Mouse (Mus musculus) CH12.LX (cell line): ENCODE measurements at regions not wholly inside any gene's neighbourhood (a gene's known extent, or its start where the extent isn't known, plus 50 kb on each side); places are given as distances from the start of the nearest gene placed in this dataset.

Source experiments
- DNase-seq: peaks from one replicate; pipeline ENCODE4 v3.0.0-alpha.2; 2013; ENCODE audit errors: extremely low read depth
- H3K27ac ChIP-seq: 2 replicates; pipeline ENCODE4 v1.5.1; 2012; ENCODE audit warnings: low read depth, mild to moderate bottlenecking, control low read depth, moderate library complexity; ENCODE audit not compliant: insufficient read depth
- H3K27me3 ChIP-seq: replicated peaks from 2 replicates; pipeline ENCODE3; 2012; ENCODE audit warnings: inconsistent platforms
- H3K36me3 ChIP-seq, 2 experiments: replicated peaks in 1 of 2; 2 replicates each; pipeline versions ENCODE3 to v1.6.1; 2012; ENCODE audit warnings: inconsistent platforms in 1 of 2, low read length in 1 of 2, mild to moderate bottlenecking in 1 of 2, mixed read lengths in 1 of 2, moderate library complexity in 1 of 2; ENCODE audit not compliant: control insufficient read depth in 1 of 2, insufficient read depth in 1 of 2
- H3K4me1 ChIP-seq, 2 experiments: 2 replicates each; pipeline ENCODE4 v1.6.1; 2012; ENCODE audit warnings: inconsistent platforms in 1 of 2, moderate library complexity in 1 of 2; ENCODE audit not compliant: insufficient read depth in 2 of 2, control insufficient read depth in 1 of 2
- H3K4me2 ChIP-seq: 2 replicates; pipeline ENCODE4 v1.6.1; 2012; ENCODE audit warnings: low read depth, mild to moderate bottlenecking, control low read depth; ENCODE audit not compliant: poor library complexity, insufficient read depth, severe bottlenecking
- H3K4me3 ChIP-seq, 3 experiments: fragments of 150-350 bp in 1 of 3; sonication (generic) in 1 of 3; replicated peaks in 1 of 3; 2 replicates each; pipeline versions ENCODE3 to v1.5.1; 2011 to 2012; ENCODE audit warnings: low read depth in 2 of 3, low read length in 2 of 3, mild to moderate bottlenecking in 2 of 3, moderate library complexity in 2 of 3, control low read depth in 1 of 3, improper control_type of control experiment in 1 of 3, inconsistent platforms in 1 of 3, mixed read lengths in 1 of 3; ENCODE audit not compliant: poor library complexity in 1 of 3
- H3K79me2 ChIP-seq: replicated peaks from 2 replicates; pipeline ENCODE4 v1.6.1; 2012; ENCODE audit warnings: mild to moderate bottlenecking, moderate library complexity; ENCODE audit not compliant: control insufficient read depth, poor library complexity, insufficient read depth, severe bottlenecking; ENCODE audit errors: extremely low read depth
- H3K9ac ChIP-seq: 2 replicates; pipeline ENCODE4 v1.6.1; 2012; ENCODE audit warnings: low read depth, mild to moderate bottlenecking, control low read depth, moderate library complexity; ENCODE audit not compliant: insufficient read depth
- H3K9me3 ChIP-seq: replicated peaks from 2 replicates; pipeline ENCODE3; 2012; ENCODE audit warnings: low read length, inconsistent platforms, mixed read lengths
- BHLHE40 ChIP-seq: IDR thresholded peaks from 2 replicates; pipeline ENCODE4 v1.6.1; 2011; ENCODE audit warnings: mild to moderate bottlenecking, low read depth, low read length, improper control_type of control experiment
- CHD2 ChIP-seq: IDR thresholded peaks from 2 replicates; pipeline ENCODE4 v1.6.1; 2011; ENCODE audit warnings: low read length, improper control_type of control experiment
- ELF1 ChIP-seq: IDR thresholded peaks from 2 replicates; pipeline ENCODE4 v1.6.1; 2014; ENCODE audit warnings: low read depth, mild to moderate bottlenecking, inconsistent platforms, low read length, improper control_type of control experiment
- EP300 ChIP-seq: IDR thresholded peaks from 2 replicates; pipeline ENCODE4 v1.6.1; 2011; ENCODE audit warnings: low read length, improper control_type of control experiment
- ETS1 ChIP-seq: conservative IDR thresholded peaks from 2 replicates; pipeline ENCODE4 v1.6.1; 2012; ENCODE audit warnings: low read depth, mild to moderate bottlenecking, inconsistent platforms, low read length, improper control_type of control experiment, moderate library complexity
- HCFC1 ChIP-seq: IDR thresholded peaks from 2 replicates; pipeline ENCODE4 v1.6.1; 2012; ENCODE audit warnings: low read depth, mild to moderate bottlenecking, inconsistent platforms, low read length, improper control_type of control experiment
- IRF4 ChIP-seq: IDR thresholded peaks from 2 replicates; pipeline ENCODE4 v1.6.1; 2014; ENCODE audit warnings: low read depth, mild to moderate bottlenecking, inconsistent platforms, low read length, improper control_type of control experiment
- JUN ChIP-seq: IDR thresholded peaks from 2 replicates; pipeline ENCODE4 v1.6.1; 2011; ENCODE audit warnings: low read depth, mild to moderate bottlenecking, low read length, improper control_type of control experiment, moderate library complexity; ENCODE audit not compliant: insufficient read depth
- KAT2A ChIP-seq: IDR thresholded peaks from 2 replicates; pipeline ENCODE4 v1.6.1; 2012; ENCODE audit warnings: low read length, improper control_type of control experiment, inconsistent platforms; ENCODE audit not compliant: insufficient replicate concordance
- MAFK ChIP-seq: IDR thresholded peaks from 2 replicates; pipeline ENCODE4 v1.6.1; 2011; ENCODE audit warnings: low read length, improper control_type of control experiment; ENCODE audit not compliant: insufficient replicate concordance
- MAX ChIP-seq: IDR thresholded peaks from 2 replicates; pipeline ENCODE4 v1.6.1; 2011; ENCODE audit warnings: low read length, improper control_type of control experiment
- MAZ ChIP-seq: IDR thresholded peaks from 2 replicates; pipeline ENCODE4 v1.6.1; 2012; ENCODE audit warnings: low read depth, mild to moderate bottlenecking, inconsistent platforms, low read length, improper control_type of control experiment, moderate library complexity
- MEF2A ChIP-seq: IDR thresholded peaks from 2 replicates; pipeline ENCODE4 v1.6.1; 2014; ENCODE audit warnings: low read depth, mild to moderate bottlenecking, inconsistent platforms, low read length, improper control_type of control experiment, borderline replicate concordance
- MYC ChIP-seq: IDR thresholded peaks from 2 replicates; pipeline ENCODE4 v1.6.1; 2011; ENCODE audit warnings: low read depth, mild to moderate bottlenecking, improper control_type of control experiment, low read length
- NELFE ChIP-seq: IDR thresholded peaks from 2 replicates; pipeline ENCODE4 v1.6.1; 2011; ENCODE audit warnings: low read depth, low read length, improper control_type of control experiment
- PAX5 ChIP-seq: IDR thresholded peaks from 2 replicates; pipeline ENCODE4 v1.6.1; 2012; ENCODE audit warnings: low read length, inconsistent platforms, mixed read lengths
- POLR2A ChIP-seq: IDR thresholded peaks from 2 replicates; pipeline ENCODE4 v1.6.1; 2011; ENCODE audit warnings: low read depth, mild to moderate bottlenecking, improper control_type of control experiment, low read length
- POLR2AphosphoS2 ChIP-seq: IDR thresholded peaks from 2 replicates; pipeline ENCODE4 v1.6.1; 2011; ENCODE audit warnings: low read depth, low read length, improper control_type of control experiment
- RAD21 ChIP-seq: IDR thresholded peaks from 2 replicates; pipeline ENCODE4 v1.6.1; 2011; ENCODE audit warnings: low read depth, mild to moderate bottlenecking, low read length, improper control_type of control experiment, moderate library complexity
- RCOR1 ChIP-seq: conservative IDR thresholded peaks from 2 replicates; pipeline ENCODE4 v1.6.1; 2012; ENCODE audit warnings: low read depth, mild to moderate bottlenecking, inconsistent platforms, low read length, improper control_type of control experiment
- SIN3A ChIP-seq: IDR thresholded peaks from 2 replicates; pipeline ENCODE4 v1.6.1; 2012; ENCODE audit warnings: low read length, improper control_type of control experiment, inconsistent platforms
- TBP ChIP-seq: conservative IDR thresholded peaks from 2 replicates; pipeline ENCODE4 v1.6.1; 2011; ENCODE audit warnings: low read depth, low read length, improper control_type of control experiment
- UBTF ChIP-seq: IDR thresholded peaks from 2 replicates; pipeline ENCODE4 v1.6.1; 2012; ENCODE audit warnings: low read depth, mild to moderate bottlenecking, inconsistent platforms, low read length, improper control_type of control experiment, moderate library complexity
- USF2 ChIP-seq: conservative IDR thresholded peaks from 2 replicates; pipeline ENCODE4 v1.6.1; 2011; ENCODE audit warnings: low read depth, low read length, improper control_type of control experiment
- ZMIZ1 ChIP-seq: IDR thresholded peaks from 2 replicates; pipeline ENCODE4 v1.6.1; 2012; ENCODE audit warnings: low read depth, mild to moderate bottlenecking, inconsistent platforms, low read length, improper control_type of control experiment
- ZNF384 ChIP-seq: IDR thresholded peaks from 2 replicates; pipeline ENCODE4 v1.6.1; 2012; ENCODE audit warnings: low read depth, low read length, improper control_type of control experiment, inconsistent platforms
- dilution Hi-C: fragments of 300-500 bp; cut with MboI; formaldehyde crosslinking; loops from 2 replicates; pipeline ENCODE4 v1.14.3; 2020; ENCODE audit warnings: low sequenced_read_pairs; ENCODE audit not compliant: extremely low pct_unique_long_range_greater_than_20kb, extremely low pct_ligation_motif_present
- in situ Hi-C: fragments of 300-500 bp; cut with MboI; formaldehyde crosslinking; loops from 3 replicates; pipeline ENCODE4 v1.14.3; 2019; ENCODE audit warnings: low sequenced_read_pairs, low pct_ligation_motif_present, low pct_unique_long_range_greater_than_20kb, mixed read lengths

- H3K36me3 ChIP-seq = no peaks in the 10 kb centered on the region
- TF ChIP-seq SIN3A (no peak), ZMIZ1 (no peak), ZNF384 (no peak)
- no peak overlapping the region for H3K4me3 ChIP-seq
- peaks cover 0 to 15% of the 10 kb centered on the region in 2 experiments; a peak in 2 of 4 replicates for H3K4me1 ChIP-seq
- peaks cover 3% of the 10 kb centered on the region for H3K9me3 ChIP-seq
- H3K79me2 ChIP-seq = no peaks in the 10 kb centered on the region
- H3K27ac ChIP-seq = no peak overlapping the region
- no peak overlapping the region for H3K4me2 ChIP-seq
- in situ Hi-C loops (no loop called here), dilution Hi-C loops (no loop called here)
- H3K27me3 ChIP-seq = no peaks in the 10 kb centered on the region
- DNase-seq = no peak
- no peak overlapping the region for H3K9ac ChIP-seq
Observed at GRCm38 (mm10) chr16:51916337-51916736, 114.7 kb upstream of the Cblb start.

GRCm38 (mm10) chr16:51916820-51917219 lies 114.2 kb upstream of the Cblb start:
- no peak for DNase-seq
- H3K4me2 ChIP-seq = no peak overlapping the region
- H3K36me3 ChIP-seq = no peaks in the 10 kb centered on the region
- H3K9me3 ChIP-seq = peaks cover 3% of the 10 kb centered on the region
- no peak overlapping the region for H3K9ac ChIP-seq
- H3K27me3 ChIP-seq = no peaks in the 10 kb centered on the region
- in situ Hi-C loops = no loop called here
- no peaks in the 10 kb centered on the region for H3K79me2 ChIP-seq
- peaks cover 0 to 15% of the 10 kb centered on the region in 2 experiments; a peak in 2 of 4 replicates for H3K4me1 ChIP-seq
- H3K27ac ChIP-seq = no peak overlapping the region
- no peak overlapping the region for H3K4me3 ChIP-seq
- TF ChIP-seq RAD21 (no peak), UBTF (no peak), MYC (no peak), SIN3A (no peak), POLR2AphosphoS2 (no peak), RCOR1 (no peak), CHD2 (no peak), ELF1 (no peak), USF2 (no peak), MAZ (no peak)
- TF ChIP-seq, all 38 proteins: peak for 0
- dilution Hi-C loops = no loop called here

- H3K9ac ChIP-seq = no peak overlapping the region
- in situ Hi-C loops = no loop called here
- dilution Hi-C loops = no loop called here
- no peak for DNase-seq
- H3K27me3 ChIP-seq = no peaks in the 10 kb centered on the region
- no peak overlapping the region for H3K4me3 ChIP-seq
- H3K36me3 ChIP-seq = no peaks in the 10 kb centered on the region
- H3K4me2 ChIP-seq = no peak overlapping the region
- H3K9me3 ChIP-seq = peaks cover 3% of the 10 kb centered on the region
- no peaks in the 10 kb centered on the region for H3K79me2 ChIP-seq
- TF ChIP-seq EP300 (no peak), MAFK (no peak), IRF4 (no peak), TBP (no peak), NELFE (no peak), RAD21 (no peak), BHLHE40 (no peak), ETS1 (no peak), PAX5 (no peak), POLR2AphosphoS2 (no peak), SIN3A (no peak), JUN (no peak), POLR2A (no peak), MAX (no peak), ZNF384 (no peak), KAT2A (no peak), MEF2A (no peak), HCFC1 (no peak)
- peaks cover 0 to 15% of the 10 kb centered on the region in 2 experiments; a peak in 2 of 4 replicates for H3K4me1 ChIP-seq
- no peak overlapping the region for H3K27ac ChIP-seq
Observed at GRCm38 (mm10) chr16:51917540-51917939, 113.5 kb upstream of the Cblb start.
